Mouse (Mus musculus): Measurements from ENCODE around the gene Prkd2.

The Prkd2 gene

DNA sequence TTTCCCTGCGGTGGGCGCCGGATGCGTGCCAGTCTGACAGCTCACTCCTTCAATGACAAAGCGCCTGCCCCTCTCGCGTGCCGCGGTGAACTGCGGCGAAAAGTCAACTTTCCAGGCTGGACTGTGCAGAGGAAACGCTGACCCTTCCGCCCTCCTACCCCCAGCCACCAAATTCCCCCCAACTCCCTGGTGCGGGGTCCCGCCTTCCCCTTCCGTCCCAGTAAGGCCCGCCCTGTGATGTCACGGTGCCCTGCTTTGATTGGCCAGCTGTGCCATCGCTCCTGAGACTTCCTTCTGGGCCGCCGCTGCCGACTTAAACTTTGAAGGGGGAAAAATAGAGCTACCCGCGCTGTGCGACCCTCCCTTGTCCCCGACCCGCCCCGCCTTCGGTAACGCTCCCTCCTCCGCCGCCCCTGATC, at the start of gene Prkd2:
Prkd2 (plus strand) TSS at position 258 of the 419 bp plus-strand sequence.
- peak; percentile 90 for DNase-seq

DNA sequence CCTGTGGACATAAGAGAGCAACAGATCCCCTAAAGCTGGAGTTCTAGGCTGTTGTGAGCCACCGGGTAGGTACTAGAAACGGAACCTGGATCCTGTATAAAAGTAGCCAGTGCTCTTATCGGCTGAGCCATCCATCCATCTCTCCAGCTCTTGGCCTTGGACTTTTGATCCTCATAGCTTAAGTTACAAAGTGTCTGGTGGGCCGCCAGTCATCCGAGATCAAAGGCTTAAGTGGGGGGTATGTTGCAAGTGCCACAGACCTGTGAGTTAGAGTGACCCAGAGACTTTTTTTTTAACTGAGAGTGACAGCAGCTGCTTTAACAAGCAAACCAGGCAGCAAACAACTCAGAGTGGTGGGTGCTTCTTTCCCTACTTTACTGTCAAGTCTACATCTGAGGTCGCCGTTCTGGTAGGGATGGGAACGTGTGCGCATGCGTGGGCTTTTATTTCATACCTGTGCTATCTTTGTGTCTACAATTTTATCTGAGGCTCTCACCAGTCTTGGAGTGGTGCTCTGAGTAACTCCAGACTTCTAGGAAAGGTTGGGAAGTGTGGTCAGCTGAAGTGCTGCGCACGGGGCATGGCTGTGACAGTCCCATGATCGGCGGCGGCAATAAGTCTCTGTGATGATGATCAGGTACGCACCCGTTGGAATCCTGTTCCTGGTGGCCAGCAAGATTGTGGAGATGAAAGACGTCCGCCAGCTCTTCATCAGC, 49.5 kb upstream of the Prkd2 start:
- DNase-seq, result no peak

DNA sequence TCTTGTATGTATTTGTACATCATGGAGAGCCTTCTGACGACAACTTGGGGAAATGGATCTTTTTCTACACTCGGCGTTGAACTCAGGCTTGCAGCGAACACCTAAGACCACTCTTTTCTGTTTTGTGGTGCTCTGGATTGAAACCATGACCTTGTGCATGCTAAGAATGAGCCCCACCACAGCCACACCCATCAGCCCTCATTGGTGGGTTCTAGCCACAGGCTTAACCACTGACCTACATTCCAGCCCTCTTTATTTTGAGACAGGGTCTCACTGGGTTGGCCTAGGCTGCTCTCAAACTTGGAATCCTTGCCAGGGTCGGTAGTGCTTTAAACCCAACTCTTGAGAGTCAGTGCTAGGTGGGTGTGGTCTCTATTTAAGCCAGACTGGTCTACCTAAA, 47.8 kb upstream of the Prkd2 start:
- DNase-seq, result no peak

DNA sequence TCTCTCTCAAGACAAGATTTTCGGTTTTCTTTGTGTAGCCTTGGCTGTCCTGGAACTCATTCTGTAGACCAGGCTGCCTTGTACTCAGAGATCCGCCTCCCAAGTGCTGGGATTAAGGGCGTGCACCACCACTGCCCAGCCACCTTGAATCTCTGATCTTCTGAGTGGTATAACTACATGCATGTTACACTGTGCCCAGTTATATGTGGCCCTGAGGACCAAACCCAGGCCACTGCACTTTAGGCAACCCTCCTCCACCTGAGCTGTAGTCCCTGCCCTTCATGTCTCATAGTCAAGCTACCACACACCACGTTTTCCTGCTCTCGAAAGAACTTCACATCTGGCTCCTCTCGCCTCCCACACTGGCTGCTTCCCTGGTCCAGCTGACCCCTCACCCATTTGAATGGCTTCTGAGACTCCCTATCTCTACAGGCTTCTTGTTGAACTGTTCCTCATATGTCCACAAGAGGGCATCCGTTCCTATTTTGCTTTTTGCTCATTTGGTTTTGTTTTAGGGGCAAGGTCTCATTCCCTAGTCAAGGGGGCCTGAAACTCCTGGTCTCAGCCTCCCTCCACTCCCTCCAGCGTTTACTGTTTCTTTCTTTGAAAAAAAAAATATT, 38.2 kb upstream of the Prkd2 start:
- DNase-seq, result no peak

DNA sequence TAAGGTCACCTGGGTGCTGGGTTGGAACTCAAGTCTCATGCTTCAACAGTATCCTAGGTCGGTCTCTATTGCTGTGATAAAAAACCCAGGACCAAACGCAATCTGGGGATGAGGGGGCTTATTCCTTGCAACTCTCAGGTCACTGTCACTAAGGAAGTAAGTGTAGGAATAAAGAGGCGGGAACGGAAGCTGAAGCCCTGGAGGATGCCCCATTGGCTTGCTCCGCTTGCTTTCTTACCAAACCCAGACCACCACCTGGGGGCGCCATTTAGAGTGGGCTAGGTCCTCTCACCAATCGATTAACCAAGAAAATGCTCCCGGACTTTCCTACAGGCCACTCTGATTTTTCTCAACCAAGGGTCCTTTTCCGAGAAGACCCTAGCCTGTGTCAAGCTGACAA, 34.8 kb upstream of the Prkd2 start:
- no peak for DNase-seq

DNA sequence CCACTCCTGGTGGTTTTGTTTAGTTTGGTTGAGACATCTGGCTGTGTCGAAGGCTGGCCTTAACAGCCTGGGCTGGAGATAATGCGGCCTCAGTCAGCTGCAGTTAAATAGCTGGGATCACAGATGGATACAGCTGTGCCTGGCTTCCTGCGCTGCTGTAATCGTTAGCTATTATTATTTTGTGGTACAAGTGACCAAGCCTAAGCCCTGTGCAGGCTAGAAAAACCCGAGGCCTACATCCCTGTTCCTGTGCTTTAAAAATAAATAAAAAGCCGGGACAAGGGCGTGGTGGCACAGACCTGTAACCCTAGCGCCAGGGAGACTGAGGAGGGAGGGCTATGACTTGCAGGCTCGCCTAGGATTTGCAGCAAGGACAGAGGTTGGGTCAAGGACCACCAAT, 34.1 kb upstream of the Prkd2 start:
- no peak for DNase-seq

DNA sequence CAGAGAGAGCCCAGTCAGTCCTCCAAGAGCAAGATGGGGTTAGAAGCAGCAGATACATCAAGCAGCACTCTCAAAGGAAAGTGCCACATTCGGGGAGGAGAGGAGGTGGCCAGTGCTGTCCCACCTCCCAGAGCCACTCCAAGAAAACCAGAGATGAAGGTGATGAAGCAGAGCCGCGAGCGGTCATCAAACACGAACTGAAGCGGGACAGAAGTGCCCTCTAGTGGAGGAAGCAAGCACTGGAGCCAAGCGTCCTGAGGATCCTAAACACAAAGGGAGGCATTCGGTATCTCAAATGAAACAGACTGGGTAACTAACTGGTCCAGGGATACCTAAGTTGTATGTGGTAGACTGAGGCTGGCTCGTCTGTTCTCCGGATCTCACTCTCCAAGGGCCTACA, 33.0 kb upstream of the Prkd2 start:
- DNase-seq, result peak; percentile 47

DNA sequence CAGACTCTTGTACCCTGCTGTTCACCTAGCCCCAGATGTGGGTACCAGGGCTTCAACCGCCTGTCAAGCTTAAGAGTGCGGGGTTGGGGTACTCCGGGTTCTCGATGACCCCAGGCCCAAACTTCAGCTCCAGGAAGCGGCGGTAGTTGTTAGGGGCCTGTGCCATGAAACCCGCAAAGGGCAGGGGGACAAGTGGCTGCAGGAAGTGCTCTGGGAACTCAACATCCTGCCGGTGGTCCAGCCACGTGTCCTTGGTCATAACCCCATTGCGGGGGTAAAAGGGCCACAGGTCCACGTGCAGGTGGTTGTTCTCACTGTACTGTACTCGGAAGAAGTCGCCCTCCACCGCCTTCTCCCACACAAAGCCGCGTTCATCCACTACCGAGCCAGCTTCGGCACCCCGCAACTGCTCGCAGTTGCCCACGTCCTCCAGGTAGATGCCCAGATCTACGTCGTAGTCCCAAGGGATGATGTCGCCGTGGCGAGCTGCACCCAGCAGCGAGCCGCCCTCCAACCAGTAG, 32.2 kb upstream of the Prkd2 start:
- DNase-seq, result no peak

DNA sequence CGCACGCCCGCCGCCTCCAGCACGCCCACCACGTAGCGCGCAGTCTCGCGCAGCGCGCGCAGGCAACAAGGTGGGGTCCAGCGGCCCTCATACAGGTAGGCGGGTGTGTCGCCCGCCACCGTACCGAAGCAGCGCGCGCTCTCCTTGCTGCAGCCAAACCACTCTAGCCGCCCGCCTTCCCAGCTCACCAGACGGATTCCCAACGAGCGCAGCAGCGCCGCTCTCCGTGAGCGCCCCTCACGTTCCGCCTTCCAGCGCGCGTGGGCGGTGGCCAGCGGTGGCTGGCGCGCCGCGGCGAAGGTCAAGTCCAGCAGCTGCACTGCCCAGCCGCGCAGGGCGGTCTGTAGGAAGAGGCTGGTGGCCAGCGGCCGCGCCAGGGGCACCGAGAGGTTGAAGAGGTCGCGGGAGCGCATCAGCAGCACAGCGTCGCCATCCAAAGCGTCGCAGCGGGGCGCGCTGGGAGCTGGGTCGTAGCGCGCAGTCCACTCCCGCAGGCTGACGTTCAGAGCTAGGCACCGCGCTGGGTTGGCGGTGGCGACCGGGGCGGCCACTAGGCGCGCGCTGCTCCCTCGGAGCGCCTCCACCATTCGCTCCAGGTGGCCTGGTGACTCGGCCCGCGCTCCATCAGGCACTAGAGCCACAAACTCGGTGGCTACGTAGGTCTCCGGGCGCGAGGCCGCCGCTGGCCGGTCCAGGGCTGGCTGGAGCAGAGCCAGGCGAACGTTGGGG, 31.6 kb upstream of the Prkd2 start:
- DNase-seq, result no peak

DNA sequence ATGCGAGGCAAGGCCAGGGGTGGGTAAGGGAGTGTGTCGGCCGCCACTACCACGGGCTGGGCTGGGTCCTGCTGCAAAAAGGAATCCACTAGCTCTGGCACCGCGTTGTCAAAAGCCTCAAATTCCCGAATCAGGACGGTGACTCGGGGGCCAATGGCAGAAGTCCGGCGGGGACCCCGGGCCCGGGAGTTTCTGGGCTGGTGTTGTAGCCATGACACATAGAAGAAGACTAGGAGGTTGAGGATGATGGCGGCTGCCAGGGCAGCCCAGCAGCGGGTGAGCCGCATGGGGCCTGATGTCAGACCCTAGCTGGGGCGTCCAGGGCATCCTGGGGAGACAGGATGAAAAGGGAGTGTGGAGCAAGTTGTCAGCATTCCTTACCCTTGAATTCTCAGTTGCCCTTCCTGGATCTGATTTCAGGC, 31.0 kb upstream of the Prkd2 start:
- no peak for DNase-seq

DNA sequence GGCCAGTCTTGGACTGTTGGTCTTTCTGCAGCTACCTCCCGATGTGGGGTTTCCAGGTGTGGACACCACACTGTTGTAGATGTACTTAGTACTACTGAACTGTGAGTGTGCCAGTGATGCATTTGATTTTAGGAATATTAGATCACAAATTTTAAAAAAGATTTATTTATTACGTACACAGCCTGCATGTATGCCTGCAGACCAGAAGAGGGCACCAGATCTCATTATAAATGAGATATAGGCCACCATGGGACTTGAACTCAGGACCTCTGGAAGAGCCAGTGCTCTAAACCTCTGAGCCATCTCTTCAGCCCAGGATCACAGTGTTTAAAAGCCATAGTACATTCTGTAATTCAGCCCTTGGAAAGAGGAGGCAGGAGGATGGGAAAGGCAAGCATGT, 30.2 kb upstream of the Prkd2 start:
- DNase-seq, result no peak

DNA sequence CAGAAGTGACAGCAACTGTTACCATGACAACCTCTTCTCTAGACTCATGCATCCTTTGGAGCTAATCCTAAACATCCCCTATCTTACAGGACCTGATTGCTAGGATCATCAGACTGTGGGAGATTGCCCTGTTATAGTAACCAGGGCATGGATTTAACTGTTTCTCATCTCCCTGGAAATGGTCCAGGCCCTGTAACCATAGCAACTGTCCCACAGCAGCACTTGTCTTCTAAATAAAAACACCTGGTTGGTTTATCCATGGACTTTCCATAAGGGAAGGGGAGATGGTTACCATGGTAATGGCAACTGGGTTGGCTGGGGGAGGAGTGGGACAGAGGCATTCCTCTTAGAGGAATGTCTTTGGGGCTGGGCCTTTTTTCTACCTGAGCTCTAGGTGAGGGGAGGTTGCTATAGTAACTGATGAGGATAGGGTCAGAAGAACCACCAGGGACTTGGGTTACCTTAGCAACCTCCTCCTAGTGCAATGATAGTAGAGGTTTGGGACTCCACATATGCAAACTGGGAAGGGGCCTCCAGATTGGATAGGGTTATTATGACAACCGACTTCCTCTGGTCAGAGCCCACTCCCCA, 27.3 kb upstream of the Prkd2 start, which contains the start of gene Strn4:
Strn4 (plus strand) TSS at position 539 of the 591 bp plus-strand sequence.
- DNase-seq, result no peak

DNA sequence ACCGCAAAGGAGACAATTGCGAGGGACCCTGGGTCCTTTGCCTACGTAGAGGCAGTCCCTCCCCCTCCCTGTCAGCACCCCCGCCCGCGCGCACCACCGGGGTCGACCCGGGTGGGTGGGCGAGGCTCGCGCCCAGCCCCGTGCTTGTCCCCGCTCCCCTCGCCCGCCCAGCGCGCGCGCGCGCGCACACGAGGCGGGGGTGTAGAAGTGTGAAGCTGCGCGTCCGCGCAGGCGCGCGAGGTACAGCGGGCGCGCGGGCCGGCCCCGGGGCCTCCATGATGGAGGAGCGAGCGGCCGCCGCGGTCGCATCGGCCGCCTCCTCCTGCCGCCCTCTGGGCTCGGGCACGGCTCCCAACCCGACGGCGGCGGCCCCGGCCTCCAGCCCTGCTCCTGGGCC, 26.6 kb upstream of the Prkd2 start:
- peak; percentile 67 for DNase-seq

DNA sequence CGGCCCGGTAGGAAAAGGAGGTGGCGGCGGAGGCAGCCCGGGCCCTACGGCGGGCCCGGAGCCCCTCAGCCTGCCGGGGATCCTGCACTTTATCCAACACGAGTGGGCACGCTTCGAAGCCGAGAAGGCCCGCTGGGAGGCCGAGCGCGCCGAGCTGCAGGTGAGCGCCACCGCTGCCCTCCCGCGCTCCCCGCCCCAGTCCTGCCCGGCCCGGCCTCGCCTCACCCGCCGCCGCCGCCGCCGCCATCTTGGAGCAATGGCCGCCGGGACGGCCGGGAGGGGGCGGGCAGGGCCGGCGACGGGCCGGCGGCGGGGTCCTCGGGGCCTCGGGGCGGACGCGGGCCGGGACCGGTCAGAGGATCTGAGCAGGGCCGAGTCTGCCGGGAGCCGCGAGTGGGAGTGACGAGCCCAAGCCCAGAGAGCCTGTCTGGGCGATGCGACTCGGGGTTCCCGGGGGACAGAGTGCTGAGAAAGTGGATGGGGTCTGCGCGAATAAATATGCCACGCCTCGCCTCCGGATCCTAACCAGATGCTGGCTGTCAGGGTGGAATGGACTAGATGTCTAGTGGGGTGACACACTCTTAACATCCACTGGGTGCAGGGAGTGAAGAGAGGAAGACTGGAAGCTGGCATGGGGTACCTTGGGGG, 26.1 kb upstream of the Prkd2 start, which contains the start of gene Fkrp:
Fkrp (minus strand) TSS at position 258 of the 648 bp plus-strand sequence.
- no peak for DNase-seq

DNA sequence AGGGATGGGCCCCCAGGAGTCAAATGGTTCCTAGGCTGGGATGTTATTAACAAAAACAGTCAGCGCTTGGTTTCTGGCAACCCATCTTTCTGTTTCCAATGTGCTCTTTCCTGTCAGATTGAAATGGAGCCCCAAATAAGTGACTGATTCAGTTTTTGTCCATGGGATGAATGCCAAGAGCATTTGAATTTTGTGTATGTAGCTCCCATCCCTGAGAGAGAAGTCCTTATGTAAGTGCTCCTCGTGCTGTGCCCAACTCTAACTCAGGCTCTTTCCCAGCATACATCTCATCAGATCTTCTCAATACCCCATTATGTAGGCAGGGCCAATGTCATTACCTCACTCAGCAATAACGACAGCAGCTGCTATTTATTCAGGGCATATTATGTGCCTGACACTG, 25.0 kb upstream of the Prkd2 start:
- DNase-seq, result no peak

DNA sequence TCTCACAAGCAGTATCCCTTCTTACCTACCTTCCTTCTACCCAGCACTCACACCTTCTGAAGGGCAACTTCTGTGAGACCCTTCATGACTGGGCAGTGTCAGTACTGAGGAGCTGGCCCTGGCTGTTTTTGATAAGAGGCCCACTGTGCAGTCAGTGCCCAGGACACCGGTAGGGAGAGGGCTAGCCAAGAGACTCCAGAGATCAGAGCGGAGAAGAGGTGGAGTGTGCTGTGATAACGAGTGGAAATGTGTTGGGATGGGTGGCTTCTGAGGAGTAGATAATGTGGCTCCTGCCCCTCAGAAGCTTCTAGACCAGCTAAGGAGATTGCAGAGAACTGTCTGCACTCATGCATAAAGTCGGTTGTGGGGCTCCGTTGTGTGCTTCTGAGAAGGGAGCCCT, 22.9 kb upstream of the Prkd2 start:
- DNase-seq, result no peak

DNA sequence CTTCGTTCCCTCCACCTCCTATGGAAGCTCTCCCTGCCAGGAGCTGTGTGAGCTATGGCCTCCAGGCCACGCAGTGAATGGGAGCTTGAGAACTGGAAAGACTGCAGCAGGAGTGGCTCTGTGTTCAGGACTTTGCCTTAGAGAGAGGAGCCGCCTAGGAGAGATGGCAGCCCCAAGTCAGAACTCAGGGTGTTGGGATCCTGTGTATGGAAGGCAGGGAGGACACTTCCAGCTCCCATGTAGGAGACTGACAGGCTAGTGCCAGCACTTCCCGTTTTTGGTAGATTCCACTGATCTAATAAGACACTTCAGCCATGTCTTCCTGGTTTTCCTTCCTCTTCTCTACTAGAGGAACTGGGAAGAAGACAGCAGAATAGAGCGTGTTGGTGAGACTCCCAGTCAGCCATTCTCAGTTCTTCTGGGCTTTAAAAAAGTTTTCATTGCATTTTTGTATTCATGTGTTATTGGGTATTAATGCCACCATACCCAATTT, 22.4 kb upstream of the Prkd2 start:
- no peak for DNase-seq

DNA sequence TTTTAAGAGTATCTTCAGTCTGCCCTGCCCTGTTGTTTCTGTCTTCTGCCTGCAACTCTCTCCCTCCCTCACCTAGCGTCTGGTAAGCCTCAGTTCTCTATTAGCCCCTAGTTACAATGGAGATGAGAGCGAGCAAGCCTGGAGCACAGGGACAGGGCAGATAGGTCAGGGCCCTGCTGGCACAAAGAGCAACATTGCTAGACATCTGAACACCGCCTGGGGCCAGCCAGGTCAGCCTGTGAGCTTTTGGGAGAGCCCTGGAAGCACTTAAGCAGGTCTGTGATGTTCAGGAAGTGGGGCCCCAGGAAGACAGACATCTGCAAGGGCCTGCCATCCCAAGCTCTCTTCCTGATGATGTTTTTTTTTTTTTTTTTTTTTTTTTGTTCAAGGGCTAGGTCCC, 21.6 kb upstream of the Prkd2 start:
- no peak for DNase-seq

DNA sequence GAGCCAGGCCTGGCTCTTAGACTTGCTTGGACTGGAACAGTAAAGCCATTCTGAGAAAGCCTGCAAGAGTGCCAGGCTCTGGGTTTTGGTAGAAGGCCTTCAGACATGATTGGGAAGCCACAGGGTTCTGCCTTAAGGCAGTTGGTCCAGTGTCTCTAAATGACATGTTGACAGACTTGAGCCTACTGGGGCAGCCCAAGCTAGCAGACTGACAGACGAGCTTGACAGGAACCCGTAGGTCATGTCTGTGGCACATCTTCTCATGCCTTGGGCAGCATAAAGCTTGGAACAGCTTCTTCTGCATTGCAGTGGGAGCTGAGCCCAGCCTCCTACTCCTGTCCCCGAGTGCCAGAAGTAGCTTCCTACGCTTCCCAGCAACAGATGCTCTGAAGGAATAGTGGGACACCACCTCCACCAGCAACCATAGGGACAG, 21.0 kb upstream of the Prkd2 start:
- DNase-seq, result no peak

DNA sequence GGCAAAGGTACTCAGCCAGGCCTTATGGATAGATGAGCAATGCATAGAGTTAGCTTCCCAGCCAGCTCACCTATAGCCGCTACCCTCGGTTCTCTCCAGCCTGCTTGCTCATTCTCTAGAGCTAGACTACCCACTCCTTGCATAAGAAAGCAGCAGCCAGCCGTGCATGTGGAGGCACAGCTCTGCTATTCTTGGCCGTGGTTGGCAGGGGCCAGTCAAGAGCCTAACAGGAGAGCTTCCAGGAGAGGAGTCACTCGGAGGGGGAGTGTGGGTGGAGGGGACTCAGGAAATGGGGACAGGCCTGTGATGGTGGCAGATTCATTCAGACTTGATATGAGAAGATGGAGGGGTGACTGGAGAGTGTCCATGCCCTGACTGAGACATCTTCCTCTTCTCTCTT, 19.0 kb upstream of the Prkd2 start:
- DNase-seq, result no peak

DNA sequence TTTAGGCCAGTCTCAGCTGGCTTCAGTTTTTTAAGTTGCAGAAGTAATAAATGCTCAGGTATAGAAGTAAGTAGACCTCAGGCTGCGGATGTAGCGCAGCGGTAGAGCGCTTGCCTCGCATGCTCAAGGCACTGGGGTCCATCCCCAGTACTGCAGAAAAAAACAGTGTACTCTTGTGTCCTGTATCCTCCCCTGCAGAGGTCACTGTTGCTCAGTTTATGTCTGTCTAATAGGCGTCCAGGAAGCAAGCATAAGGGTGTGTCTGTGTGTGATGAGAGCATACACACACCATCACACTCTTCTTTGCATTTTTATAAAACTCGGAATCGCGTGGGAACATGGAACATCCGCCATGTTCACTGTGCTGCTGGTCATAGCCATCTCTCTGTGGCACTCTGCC, 16.9 kb upstream of the Prkd2 start:
- no peak for DNase-seq

DNA sequence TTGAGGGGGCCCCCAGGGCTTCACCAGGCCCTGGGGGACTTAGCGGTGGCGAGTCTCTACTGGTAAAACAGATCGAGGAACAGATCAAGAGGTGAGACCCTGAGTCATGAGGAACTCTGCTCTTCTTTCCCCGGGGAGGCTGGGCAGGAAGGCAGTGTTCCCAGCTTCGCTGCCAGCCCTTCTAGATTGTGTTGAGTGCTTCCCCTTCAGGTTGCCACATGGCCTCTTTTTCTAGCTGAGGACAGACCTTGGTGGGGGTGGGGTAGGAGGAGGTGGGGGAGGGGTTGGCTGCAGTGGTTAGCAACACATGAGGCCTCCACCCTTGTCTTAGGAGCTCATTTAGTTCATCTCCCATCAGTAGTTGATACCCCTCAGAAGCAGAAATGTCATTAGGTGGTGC, 16.1 kb upstream of the Prkd2 start:
- DNase-seq, result no peak

DNA sequence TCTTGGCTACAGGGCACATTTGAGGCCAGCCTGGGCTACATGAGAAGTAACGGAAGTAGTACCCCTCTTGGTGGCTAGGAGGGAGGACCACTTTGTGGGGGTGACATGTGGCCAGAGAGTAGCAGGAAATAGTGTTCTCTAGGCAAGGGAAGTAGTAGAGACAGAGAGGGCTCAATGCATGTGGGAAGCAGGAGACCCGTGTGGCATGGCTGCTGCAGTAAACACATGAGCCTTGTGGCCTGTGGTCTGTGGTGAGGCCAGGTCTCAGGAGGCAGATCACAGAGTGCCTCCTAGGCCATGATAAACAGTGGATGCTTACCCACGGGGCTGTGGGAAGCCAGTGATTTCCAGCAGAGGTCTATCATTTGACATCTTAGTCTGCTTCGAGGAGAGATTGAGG, 15.4 kb upstream of the Prkd2 start:
- DNase-seq, result no peak
